Mouse (Mus musculus) thymus, postnatal 0 days (tissue): Measurements from ENCODE around the gene Hist2h2ac. TPM values are rescaled to one million over a fixed set of nuclear protein-coding genes. Genes with fewer than 3 reads are reported as not detected.
A peak's percentile ranks its signal among the peaks of the same experiment; 100 is the strongest.
"Not testable (repeated sequence)": the region's sequence is repeated elsewhere in the genome, so short reads cannot be mapped to it uniquely, and the experiment has no call there.

Experiments used
- DNase-seq: peaks from one replicate; pipeline ENCODE4 v3.0.0-alpha.2; 2015; ENCODE audit warnings: low spot score
- polyA plus RNA-seq: library from polyadenylated mRNA; unstranded; fragments of >200 nt; fragmentation: Nextera tagmentation; extraction: Ambion mirVana; gene quantifications from 2 replicates; pipeline ENCODE4 v1.2.1, GENCODE M21; 2015

Hist2h2ac gene
- polyA plus RNA-seq, 1 experiment from 2014 or later: 51.6 TPM

DNA sequence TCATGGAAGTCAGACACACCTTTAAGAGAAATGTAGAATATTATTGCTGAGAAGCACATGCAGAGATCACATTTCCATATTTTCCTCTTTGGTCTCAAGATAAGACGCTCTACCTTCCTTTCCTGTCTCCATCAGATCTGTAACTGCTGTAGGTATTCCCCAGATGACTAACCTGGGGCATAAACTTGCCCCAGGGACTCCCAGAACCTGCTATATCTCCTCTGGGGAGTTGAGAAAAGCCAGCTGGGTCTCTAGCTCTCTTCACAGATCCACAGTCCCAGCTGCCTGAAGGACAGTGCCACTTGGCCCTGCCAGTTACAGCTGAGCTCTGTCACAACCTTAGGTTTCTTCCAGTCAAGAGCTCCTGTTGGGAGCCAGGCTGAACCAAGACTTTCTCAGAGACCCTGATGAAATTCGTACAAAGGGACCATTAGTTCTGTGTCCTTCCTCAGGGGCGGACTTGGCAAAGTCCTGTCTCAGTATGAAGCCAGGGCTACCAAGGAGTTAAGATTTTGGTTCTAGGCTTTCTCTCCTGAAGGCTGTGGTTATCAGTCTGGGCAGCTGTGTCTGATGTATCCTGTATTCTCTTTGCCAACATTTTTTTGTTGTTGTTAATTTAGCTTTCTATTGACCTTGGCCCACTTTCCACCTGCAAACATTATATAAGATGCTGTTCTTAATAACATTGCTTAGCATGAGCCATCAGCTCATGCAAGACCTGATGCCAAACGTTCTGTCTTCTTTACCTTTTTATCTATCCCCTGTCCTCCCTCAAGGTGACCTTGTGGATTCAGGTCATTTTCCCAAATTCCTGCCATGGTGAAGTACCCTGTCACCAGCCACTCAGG is 10.5 kb upstream of the Hist2h2ac start:
- DNase-seq: no peak

- DNase-seq: no peak
Observed at GRCm38 (mm10) chr3:96230404-96230803, 9.7 kb upstream of the Hist2h2ac start.

DNA sequence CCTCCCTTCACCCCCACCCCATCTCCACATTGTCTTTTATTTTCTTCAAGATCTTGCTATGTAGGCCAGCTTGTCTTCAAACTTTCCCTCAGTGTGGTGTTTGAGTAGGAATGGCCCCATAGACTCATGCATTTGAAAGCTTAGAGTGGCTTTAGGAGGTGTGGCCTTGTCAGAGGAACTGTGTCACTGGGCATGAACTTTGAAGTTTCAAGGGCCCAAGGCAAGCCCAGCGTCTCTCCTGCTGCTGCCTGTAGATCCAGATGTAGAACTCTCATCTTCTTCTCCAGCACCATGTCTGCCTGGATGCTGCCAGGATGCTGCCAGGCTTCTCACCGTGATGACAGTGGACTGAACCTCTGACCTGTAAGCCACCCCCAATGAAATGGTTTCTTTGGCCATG is 8.1 kb upstream of the Hist2h2ac start:
- DNase-seq: no peak

DNA sequence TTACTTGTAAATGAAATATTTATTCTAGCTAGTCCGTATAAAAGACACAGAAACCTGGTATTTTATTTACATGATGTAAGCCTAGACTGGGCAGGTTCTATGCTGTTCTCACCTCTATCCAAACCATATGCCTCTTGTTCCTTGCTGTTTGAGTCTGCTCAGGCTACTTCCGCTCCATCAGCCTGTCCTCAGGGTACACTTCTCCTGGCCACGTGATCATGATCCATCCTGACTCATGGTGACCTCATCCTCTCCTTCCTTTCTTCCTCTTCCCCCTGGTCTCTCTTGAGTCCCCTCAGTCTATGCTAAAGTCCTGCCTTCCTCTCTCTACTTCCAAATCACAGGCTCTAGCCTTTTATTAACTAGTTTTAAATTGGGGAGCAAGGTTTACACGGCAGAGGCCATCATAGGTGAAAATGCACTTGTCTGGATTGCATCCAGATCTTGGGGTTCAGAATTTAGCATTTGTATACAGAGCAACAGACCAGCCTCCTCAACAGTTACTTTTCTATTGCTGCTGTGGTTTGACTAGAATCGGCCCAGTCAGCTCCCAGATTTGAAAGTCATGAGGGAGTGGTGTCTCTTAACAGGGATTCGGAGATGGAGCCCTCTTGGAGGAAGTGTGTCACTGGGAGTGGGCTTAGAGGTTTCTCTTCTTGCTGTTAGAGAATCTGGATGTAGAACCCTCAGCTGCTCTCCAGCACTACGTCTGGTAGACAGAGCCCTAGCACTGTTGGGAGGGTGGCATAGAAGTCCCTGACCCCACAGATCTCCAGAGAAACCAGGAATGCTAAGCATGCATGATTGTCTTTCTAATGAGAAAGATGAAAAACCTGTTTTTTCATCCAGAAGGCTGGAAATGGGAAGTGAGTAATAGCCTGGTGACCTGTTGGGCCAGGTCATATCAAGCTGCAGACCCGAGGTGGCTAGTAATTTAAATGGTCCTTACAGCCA is 6.3 kb upstream of the Hist2h2ac start:
- no peak for DNase-seq

- no peak for DNase-seq
Observed at GRCm38 (mm10) chr3:96225421-96225820, 4.7 kb upstream of the Hist2h2ac start.

DNA sequence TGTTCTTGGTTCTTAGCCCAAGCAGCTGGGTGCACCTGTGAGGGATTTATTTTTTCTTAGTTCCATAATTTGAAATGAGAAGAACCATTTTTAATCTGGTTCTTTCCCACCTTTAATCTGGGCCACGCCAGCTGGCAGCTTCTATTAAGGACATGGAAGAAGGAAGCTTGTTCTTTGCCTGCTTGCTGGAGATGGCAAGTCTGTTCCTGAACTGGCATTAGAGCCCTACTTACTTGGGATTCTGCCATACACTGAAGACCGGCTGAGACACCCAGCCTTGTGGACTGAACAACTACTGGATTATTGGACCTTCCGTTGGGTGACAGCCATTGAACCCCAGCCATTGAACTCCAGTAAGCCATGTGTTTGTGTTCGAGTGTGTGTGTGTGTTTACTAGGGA is 2.1 kb upstream of the Hist2h2ac start:
- DNase-seq: no peak

DNA sequence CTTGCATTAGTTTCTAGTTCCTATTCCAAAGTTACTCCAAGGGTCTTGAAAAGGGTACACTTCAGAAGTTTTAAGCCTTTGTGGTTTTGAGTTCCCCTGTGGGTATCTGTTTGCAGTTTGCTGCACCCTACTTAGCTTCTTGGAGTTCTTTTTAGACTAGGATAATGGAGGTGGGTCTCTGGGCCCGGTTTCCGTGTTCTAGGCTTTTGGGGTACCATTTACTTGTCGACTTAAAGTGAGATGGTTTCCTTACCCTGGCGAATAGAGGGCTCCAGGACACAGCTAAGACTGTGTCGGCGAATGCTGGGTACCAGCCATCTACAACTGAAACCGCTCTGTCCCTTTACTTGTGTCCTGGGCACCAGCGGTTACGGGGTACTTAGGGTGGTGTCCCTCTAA is 959 bp upstream of the Hist2h2ac start:
- DNase-seq: no peak

- DNase-seq: peak; percentile 63
Observed at GRCm38 (mm10) chr3:96220131-96220764, 432 bp downstream of the Hist2h2ac start.

- DNase-seq: peak; percentile 88
Observed at GRCm38 (mm10) chr3:96219661-96220130, 984 bp downstream of the Hist2h2ac start, which contains the start of the genes Bola1 and Hist2h2ab. Gene Bola1 (minus strand): TSS chr3:96219709. Gene Hist2h2ab (plus strand): TSS chr3:96219865.

- DNase-seq: peak; percentile 61
Observed at GRCm38 (mm10) chr3:96219191-96219641, 1.5 kb downstream of the Hist2h2ac start.

DNA sequence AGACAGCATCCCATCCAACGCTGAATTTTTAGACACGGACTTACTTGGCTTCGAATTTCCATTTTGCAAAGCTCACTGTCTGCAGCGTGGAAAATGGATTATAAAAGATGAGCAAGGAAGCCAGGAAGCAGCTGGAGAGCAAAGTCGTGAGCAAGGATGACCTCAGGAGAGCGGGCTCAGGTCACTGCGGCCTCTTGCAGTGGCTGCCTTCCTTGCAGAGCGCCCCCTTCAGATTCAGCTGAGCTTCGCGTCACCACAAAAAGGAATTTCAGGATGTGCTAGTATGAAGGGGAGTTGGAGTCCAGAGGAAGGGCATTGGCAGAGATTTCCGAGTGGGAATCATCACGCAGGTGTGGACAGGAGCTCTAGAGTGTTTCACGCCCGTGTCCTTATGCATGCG is 11.4 kb downstream of the Hist2h2ac start:
- DNase-seq: no peak

GRCm38 (mm10) chr3:96207819-96208218 is 12.9 kb downstream of the Hist2h2ac start:
- no peak for DNase-seq

GRCm38 (mm10) chr3:96199731-96200130 is 20.9 kb downstream of the Hist2h2ac start:
- DNase-seq: peak; percentile 22

DNA sequence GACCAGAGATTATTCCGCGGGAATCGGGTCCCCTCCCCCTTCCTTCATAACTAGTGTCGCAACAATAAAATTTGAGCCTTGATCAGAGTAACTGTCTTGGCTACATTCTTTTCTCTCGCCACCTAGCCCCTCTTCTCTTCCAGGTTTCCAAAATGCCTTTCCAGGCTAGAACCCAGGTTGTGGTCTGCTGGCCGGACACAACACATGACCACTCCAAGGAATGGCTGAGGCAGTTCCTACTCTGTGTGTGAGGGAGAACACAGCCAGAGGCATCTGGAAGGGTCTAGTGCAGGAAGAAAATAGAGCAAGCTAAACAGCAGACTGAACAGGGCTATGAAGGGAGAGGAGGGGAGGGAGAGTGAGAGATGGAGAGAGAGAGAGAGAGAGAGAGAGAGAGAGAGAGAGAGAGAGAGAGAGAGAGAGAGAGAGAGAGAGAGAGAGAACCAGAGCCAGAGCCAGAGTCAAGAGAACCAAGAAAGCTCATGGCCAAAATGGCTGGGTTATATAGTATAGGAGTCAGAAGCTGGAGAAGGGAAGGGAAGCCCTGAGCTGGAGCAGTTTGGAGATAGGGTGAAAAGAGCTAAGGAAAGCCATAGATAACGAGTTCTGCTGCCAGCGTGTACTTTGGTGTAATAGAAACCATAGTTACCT is 22.0 kb downstream of the Hist2h2ac start:
- DNase-seq: not testable (repeated sequence)

DNA sequence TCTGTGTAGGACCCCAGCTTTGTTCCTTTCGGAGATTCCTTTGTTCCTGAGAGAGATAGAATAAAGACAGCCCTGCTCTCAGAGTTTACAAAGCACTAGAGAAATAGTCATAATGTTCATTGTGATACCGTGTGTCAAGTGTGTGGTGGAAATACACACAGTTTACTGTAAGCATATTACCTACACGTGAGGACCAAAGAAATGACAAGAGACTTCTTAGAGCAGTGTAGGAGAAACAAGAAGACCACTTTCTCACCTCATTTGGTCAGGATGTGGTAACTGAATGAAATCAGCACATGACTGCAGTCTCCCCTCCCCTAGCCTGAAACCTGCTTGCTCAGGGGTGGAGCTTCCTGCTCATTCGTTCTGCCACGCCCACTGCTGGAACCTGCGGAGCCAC is 22.5 kb downstream of the Hist2h2ac start:
- DNase-seq: peak; percentile 88

- DNase-seq: peak; percentile 87
Observed at GRCm38 (mm10) chr3:96197129-96197749, 23.4 kb downstream of the Hist2h2ac start.

DNA sequence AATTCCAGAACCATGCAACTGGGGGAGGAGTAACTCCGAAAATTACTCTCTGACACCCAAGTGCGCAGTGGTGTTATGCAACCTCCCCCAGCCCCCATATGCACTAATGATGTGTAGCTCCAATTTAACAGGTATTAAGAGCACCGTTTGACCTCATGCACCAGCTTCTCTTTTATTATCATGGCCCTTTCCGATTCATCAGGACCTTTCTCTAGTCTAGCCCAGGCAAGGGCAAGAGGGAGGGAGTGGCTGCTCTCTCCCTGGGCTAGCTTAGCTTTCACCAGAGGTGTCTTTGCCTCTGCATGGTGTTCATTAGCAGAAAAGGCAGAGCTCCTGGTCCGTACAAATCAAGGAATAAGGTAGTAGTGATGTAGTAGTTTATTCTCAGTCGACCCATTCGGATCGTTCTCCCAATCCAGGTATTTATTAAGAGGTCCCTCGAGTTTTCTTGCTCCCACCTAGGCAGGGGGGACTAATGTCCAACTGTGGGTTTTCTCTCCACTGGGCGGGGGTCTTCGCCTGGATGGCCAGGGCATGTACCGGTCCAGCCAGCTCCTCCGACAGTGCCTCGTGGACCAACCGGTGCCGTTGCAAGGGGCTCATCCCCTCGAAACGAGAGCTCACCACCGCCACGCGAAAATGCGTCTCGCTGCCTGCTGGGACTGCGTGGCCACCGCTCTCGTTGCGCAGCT is 24.1 kb downstream of the Hist2h2ac start:
- no peak for DNase-seq

GRCm38 (mm10) chr3:96195616-96196313 is 24.9 kb downstream of the Hist2h2ac start:
- peak; percentile 17 for DNase-seq

GRCm38 (mm10) chr3:96194966-96195365 is 25.7 kb downstream of the Hist2h2ac start:
- no peak for DNase-seq
